Mouse (Mus musculus) brain, embryonic 14.5 days (tissue): ENCODE measurements around the gene Mtm1. TPM values are rescaled to one million over a fixed set of nuclear protein-coding genes. Genes with fewer than 3 reads are reported as not detected.

Experiments
- DNase-seq: peaks from one replicate; pipeline ENCODE4 v3.0.0-alpha.2; 2011; ENCODE audit warnings: low read depth
- CTCF ChIP-seq: fragments of 200-500 bp; IDR thresholded peaks from 2 replicates; pipeline ENCODE4 v1.5.1; 2012; ENCODE audit warnings: inconsistent platforms, mild to moderate bottlenecking, moderate library complexity, borderline replicate concordance; ENCODE audit not compliant: insufficient read depth, insufficient read length; ENCODE audit errors: extremely low read depth
- POLR2A ChIP-seq: fragments of 200-500 bp; IDR thresholded peaks from 2 replicates; pipeline ENCODE4 v1.6.1; 2012; ENCODE audit warnings: mild to moderate bottlenecking, inconsistent platforms, borderline replicate concordance; ENCODE audit not compliant: poor library complexity, insufficient read depth, insufficient read length, severe bottlenecking; ENCODE audit errors: extremely low read depth
- polyA plus RNA-seq: library from polyadenylated mRNA; depleted of rRNA; stranded (reverse); fragments of >200 nt; gene quantifications from 2 replicates; pipeline ENCODE4 v1.2.3, GENCODE M21; 2012; rRNA removed

The Mtm1 gene
- polyA plus RNA-seq, result 3.5 TPM in 2 replicates

DNA sequence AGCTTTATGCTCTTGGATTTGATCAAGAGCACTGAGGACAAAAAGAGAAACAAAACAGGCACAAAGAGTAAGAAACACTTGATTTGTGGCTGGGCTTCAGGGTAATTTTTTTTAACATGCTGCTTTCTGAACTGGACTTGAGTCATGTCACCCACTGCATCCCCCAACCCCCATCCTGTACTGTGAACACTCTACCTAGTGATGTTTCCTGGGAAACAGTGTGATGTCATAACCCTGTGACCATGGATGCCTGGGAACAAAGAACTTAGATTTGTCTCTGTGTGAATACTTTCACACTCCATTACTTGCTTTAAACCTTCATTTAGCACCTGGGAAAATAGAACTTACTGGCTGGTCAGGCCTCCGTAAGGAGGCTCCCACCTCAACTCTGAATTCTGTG, at the start of gene Mtm1:
Gene Mtm1, plus strand, starts transcription at position 301 of the 400 bp plus-strand sequence.
- DNase-seq, result peak; percentile 7
- TF ChIP-seq POLR2A (no peak), CTCF (no peak)

DNA sequence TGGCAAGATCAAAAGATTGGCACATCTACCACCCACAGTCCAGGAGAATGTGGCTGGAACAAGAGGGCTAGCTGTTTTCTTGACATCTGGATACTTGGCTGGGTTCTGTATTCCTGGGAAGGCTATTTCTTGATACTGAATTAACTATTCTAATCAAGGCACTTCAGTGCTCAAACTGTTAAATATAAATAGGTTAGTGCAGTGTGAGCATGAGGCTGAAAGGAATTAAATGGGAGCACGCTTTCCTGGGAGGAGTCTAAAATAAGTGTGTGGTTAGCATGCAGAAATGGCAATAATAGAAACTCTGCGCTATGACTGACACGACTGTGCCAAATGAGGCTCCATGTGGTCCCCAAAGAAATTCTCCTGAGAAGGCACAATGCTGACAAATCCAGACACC, 29.0 kb upstream of the Mtm1 start:
- TF ChIP-seq POLR2A, result no peak
- DNase-seq, result peak; percentile 43

DNA sequence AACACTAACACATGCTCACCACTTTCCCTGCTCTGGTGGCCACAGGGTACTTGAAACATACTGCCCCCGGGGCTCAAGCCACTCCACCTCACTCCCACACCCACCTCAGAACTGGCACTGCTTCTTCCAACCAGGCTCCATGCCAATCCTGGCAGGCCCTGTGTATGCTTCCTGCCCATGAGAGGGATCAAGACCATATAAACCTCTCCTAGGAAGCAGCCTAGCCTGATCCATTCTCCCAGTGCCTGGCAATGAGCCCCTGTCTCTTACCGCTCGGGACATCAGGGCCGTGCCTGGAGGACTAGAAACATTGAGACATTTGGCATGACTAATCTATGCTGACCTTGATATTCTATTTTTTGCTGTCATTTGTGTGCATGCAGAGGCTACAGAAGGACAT, 26.9 kb upstream of the Mtm1 start:
- DNase-seq, result peak; percentile 1

DNA sequence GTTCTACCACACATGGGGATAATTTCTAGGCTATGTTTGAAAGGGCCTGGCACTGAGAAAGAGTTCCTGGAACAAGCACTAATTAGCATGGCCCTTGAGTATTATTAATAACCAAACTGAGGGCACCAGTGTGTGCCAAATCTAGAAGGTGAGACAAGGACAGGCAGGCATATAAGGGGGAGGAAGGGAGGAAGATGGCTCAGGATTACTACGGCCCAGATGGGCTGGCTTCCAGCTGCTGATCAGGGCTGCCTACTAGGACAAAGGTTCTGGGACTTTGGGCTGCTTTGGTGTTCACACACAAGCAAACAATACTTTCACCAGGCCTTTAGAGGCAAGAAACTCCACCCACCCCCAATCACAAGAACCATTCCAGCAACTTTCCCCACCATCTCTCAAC, 24.2 kb upstream of the Mtm1 start:
- no peak for TF ChIP-seq CTCF
- TF ChIP-seq POLR2A, result no peak
- DNase-seq, result no peak

More for the DNA sequence above, 26.9 kb upstream of the Mtm1 start:
- TF ChIP-seq POLR2A (no peak), CTCF (no peak)

DNA sequence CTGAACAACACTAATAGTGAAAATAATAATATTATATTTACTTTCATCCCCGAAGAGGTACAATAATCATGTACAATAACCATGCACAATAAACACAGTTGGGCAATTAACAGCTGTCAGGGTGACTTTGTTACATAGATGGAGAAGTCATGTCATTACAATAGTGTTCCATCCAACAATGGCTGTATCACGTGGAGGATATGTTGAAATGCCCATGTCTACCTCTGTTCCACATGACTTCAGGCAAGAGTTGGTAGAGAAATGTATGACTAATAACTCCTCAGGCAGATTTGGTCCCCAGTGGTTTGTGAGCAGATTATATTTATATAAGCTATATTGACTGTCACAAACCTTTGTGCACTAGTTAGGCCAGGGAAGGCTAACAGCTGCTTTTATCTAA, 5.8 kb upstream of the Mtm1 start:
- DNase-seq, result no peak
- no peak for TF ChIP-seq POLR2A
- TF ChIP-seq CTCF, result no peak

DNA sequence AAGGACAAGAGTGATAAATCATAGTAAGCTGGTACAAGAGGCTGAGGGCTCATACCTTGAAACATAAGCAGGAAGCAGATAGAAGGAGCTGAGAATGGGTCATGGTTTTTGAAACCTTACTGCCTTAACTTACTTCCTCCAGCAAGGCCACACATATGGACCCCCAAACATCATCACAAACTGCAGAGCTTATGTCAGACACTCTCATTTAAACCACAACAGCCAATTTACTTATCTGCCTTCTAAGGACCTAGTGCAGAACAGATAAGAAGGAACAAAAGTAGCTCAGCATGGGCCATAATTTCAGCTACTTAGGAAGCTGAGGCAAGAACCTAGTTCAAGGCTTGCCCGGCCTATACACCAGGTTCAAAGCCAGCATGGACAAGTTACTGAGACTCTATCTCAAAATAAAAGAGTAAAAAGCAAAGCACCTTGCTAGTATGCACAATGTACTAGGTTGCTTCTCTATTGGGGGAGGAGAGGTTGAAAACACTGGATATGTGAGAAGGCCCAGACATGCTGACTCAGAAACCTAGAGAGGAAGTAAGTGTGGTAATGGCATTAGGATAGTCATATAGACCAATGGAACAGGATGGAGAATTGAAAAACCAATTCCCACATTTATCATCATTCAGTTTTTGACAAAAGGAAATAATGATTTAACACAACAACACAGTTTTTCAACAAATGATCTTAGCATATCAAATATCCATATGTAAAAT, 4.6 kb upstream of the Mtm1 start:
- no peak for DNase-seq
- TF ChIP-seq CTCF (no peak), POLR2A (no peak)

DNA sequence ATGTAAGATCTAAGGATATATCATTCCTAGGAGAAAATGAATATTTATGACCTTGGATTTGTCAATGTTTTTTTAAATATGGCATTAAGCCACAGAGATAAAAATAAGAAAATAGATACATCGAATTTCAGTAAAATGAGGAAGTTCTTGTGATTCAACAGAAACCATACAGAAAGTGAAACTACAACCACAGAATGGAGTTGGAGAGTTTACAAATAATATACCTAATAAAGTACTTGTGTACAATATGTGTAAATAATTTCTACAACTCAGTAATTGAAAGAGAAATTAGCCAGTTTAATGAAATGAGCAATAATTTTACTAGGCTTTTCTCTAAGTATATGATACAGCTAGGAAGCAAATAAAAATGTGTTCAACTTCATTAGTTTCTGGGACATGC, 4.0 kb upstream of the Mtm1 start:
- TF ChIP-seq CTCF (no peak), POLR2A (no peak)
- no peak for DNase-seq

DNA sequence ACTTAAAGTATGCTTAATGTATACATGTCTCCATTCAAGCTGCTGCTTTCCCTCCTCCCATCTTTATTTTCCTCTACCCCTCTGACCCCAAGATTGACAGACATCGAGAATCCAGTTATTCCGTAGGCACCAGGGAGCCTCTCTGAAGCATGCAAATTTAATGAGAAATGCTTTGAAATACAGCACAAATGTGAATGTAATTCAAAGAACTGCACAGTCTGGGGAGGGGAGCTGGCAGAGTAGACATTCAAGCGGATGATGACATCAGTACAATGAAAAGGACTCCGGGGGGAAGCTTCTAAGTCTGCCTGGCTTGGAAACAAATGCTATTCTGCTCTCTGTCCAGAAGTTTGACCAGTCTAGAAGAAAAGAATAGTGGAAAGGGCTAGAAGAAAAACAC, 2.3 kb downstream of the Mtm1 start:
- peak; percentile 74 for DNase-seq
- TF ChIP-seq CTCF (no peak), POLR2A (no peak)

DNA sequence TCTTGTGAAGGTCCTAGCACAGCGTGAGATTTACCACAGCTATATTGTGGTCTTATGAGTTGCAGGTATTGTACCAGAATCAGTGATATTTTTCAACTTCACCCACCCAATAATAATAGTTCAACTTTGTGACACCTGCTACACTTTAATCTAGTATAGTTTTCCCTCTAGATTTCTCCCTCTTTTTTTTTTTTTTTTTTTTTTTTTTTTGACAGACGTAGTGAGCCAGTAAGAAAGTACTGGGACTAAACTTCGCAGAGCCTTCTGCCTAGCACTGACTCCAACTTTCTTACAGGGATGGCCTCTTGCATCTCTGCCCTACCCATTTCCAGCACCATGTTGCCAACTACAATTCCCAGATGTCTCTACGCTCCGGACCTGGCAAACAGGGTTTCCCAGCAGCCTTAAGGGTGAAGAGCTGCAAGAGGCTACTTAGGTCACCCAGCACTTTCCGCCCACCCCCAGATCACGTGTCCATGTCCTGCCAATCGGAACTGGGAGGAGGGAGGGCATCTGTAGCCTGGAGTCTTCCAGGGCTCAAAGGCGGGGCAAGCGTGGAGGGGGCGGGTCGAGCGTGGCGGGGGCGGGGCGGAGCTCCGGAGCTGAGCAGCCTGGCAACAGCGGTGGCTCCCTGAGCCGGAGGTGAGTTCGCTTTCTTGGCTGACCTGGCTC, 4.0 kb downstream of the Mtm1 start:
- DNase-seq, result peak; percentile 97
- TF ChIP-seq POLR2A, result no peak
- no peak for TF ChIP-seq CTCF

DNA sequence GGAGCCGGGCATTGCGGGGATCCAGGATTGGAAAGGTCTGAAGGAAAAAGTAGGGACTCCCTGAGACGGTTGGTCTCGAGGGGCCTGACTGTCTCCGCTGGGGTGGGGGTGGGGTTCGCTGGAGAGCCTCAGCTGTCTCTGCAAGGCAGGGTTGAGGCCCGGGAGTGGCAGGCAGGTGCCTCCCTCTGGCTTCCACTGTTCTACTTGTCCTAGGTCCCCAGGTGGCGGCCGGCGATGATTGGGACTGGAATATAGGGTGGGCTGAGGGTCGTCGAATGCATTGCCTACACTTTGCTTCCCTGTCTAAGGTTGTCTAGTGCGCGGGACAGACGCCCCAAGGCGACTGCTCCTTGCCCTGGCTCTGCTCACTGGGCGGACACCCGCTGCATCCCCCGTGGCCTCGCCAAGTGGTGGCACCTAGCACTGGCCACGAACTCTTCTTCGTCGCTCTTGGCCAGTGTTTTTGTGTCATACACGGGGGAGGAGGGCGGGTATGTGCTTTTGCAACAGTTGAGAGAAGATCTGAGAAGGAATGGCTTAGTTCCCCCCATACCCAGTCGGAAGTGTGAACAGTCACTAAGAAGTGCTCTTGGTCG, 4.6 kb downstream of the Mtm1 start:
- TF ChIP-seq CTCF (no peak), POLR2A (no peak)
- no peak for DNase-seq

DNA sequence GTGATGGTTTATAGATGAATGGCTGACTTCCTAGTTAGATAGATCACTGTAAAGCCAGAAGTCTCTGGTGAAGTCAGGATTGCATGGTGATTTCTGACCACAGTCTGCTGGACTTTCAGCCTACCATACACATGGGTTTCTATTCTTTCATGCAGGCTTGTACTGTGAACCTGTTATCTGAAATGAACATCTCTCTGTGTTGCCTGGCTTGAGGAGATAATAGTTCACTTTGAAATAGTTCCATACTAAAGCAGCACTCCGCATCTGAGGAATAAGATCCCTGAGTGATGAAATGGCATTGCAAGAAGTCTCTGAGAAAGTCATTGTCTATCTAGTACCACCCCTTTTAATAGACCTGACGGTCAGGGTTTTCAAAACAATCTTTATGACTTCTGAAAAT, 6.3 kb downstream of the Mtm1 start:
- no peak for DNase-seq
- TF ChIP-seq CTCF (no peak), POLR2A (no peak)
